Mouse (Mus musculus) cerebellum, postnatal 4 days (tissue): Measurements from ENCODE around the gene Sos2.
"Not testable (repeated sequence)": the region's sequence is repeated elsewhere in the genome, so short reads cannot be mapped to it uniquely, and the experiment has no call there.

Experiments
- DNase-seq, 2 experiments: peaks; one replicate each; pipeline ENCODE4 v3.0.0; 2022; ENCODE audit warnings: low spot score in 2 of 2, mixed read lengths in 1 of 2

The Sos2 gene

GRCm38 (mm10) chr12:69569926-69570325 is 111.7 kb downstream of the Sos2 start:
- DNase-seq = no peak

GRCm38 (mm10) chr12:69568266-69568665 is 113.4 kb downstream of the Sos2 start:
- no peak for DNase-seq

GRCm38 (mm10) chr12:69561006-69561405 is 120.6 kb downstream of the Sos2 start:
- not testable (repeated sequence) for DNase-seq

- DNase-seq = no peak
Observed at GRCm38 (mm10) chr12:69556221-69556861, 125.3 kb downstream of the Sos2 start.

- DNase-seq = no peak
Observed at GRCm38 (mm10) chr12:69545456-69546178, 136.0 kb downstream of the Sos2 start.

GRCm38 (mm10) chr12:69544994-69545393 is 136.7 kb downstream of the Sos2 start:
- DNase-seq = no peak

- DNase-seq = no peak
Observed at GRCm38 (mm10) chr12:69544562-69544961, 137.1 kb downstream of the Sos2 start.

GRCm38 (mm10) chr12:69542376-69542775 is 139.3 kb downstream of the Sos2 start:
- no peak for DNase-seq

- DNase-seq = no peak
Observed at GRCm38 (mm10) chr12:69541663-69542062, 140.0 kb downstream of the Sos2 start.

- DNase-seq = no peak
Observed at GRCm38 (mm10) chr12:69539353-69539752, 142.3 kb downstream of the Sos2 start.

- no peak for DNase-seq
Observed at GRCm38 (mm10) chr12:69538362-69538950, 143.2 kb downstream of the Sos2 start.

- DNase-seq = no peak
Observed at GRCm38 (mm10) chr12:69537675-69538361, 143.8 kb downstream of the Sos2 start.

GRCm38 (mm10) chr12:69537243-69537674 is 144.4 kb downstream of the Sos2 start:
- DNase-seq = peak in 1 of 2 experiments; percentile 11

- DNase-seq = no peak
Observed at GRCm38 (mm10) chr12:69536616-69537242, 144.9 kb downstream of the Sos2 start.
